Comparison of ENCODE assay signal across 12 mouse cellular contexts in genomic region chr6:42582741-42583487, GRCm38 (mm10). TPM values are rescaled to one million over a fixed set of nuclear protein-coding genes. Genes with fewer than 3 reads are reported as not detected.
DNase-seq lines count a peak whose midpoint lies in the region; ATAC-seq and TF ChIP-seq lines count a peak whose summit lies in the region.
"Had no signal": no experiment of that assay in that cellular context is flagged by ENCODE, and none has a peak within 500 bp of the region (broad histone marks: within the 10 kb centered on the region; RNA-seq: fewer than 3 reads in every experiment).

No protein-coding gene starts in this region.

- no peak for TF ChIP-seq CTCF in liver, postnatal 0 days (IDR thresholded peaks at IDR 0.05; ENCODE audit: low read depth)

- peak overlapping the region; percentile 40; the same call in 1 of the 2 replicates for H3K4me2 ChIP-seq in liver, embryonic 11.5 days
- no peak overlapping the region for H3K4me2 ChIP-seq in liver, postnatal 0 days (ENCODE audit: low read depth, low read length)

- no peaks in the 10 kb centered on the region for H3K27me3 ChIP-seq in liver, embryonic 11.5 days (replicated peaks; ENCODE audit: control insufficient read depth, insufficient read depth, low read length)
- H3K27me3 ChIP-seq in liver, postnatal 0 days (ENCODE audit: insufficient read depth, low read length): no peaks in the 10 kb centered on the region

- no peak overlapping the region for H3K4me3 ChIP-seq in liver, embryonic 11.5 days (ENCODE audit: low read depth, low read length)
- no peak overlapping the region for H3K4me3 ChIP-seq in liver, postnatal 0 days (ENCODE audit: low read depth, low read length)

- intact Hi-C loops in heart, postnatal 36 days (cut with DNase I): loop anchor here (1.0 to 5.0 kb wide), 6 partner anchors 151 to 822 kb away; partner anchors contain the start of genes Tas2r126 and Zyx
- intact Hi-C loops in left cerebral cortex, postnatal 25 days (cut with DNase I): loop anchor here (2.0 to 5.0 kb wide), 4 partner anchors 201 to 821 kb away; partner anchors contain the start of gene Fam131b

- no peaks in the 10 kb centered on the region for H3K4me1 ChIP-seq in liver, embryonic 11.5 days (replicated peaks; ENCODE audit: control insufficient read depth, insufficient read depth, low read length)
- H3K4me1 ChIP-seq in liver, postnatal 0 days (ENCODE audit: insufficient read depth): no peaks in the 10 kb centered on the region

- DNase-seq in cerebellum, adult 8-10 months: peak; percentile 1
- no peak for DNase-seq in cerebellum, postnatal 25 days
- DNase-seq in liver, embryonic 11.5 days (ENCODE audit: low spot score): no peak
- DNase-seq in liver, postnatal 0 days: no peak
- DNase-seq in heart, postnatal 36 days: peak; percentile 2 to 6
- DNase-seq in lung, postnatal 4 days: peak; percentile 32 to 53
- DNase-seq in right cerebral cortex, adult 18-20 months: no peak
- DNase-seq in left cerebral cortex, postnatal 25 days (ENCODE audit: low spot score in 2 of 2): no peak

- H3K36me3 ChIP-seq in liver, embryonic 11.5 days (ENCODE audit: control insufficient read depth, insufficient read depth, low read length): no peaks in the 10 kb centered on the region
- H3K36me3 ChIP-seq in liver, postnatal 0 days (replicated peaks; ENCODE audit: insufficient read depth, low read length): no peaks in the 10 kb centered on the region

- no peak for ATAC-seq in liver, embryonic 11.5 days (replicated peaks; ENCODE audit: low FRiP score)
- no peak for ATAC-seq in liver, postnatal 0 days

- no peak for TF ChIP-seq EP300 in liver, postnatal 0 days (IDR thresholded peaks at IDR 0.05; ENCODE audit: low read depth)

- 52% methylated on average over 9 of the region's 9 CpGs for WGBS in liver, embryonic 11.5 days
- 55% methylated on average over 9 of the region's 9 CpGs for WGBS in liver, postnatal 0 days (ENCODE audit: insufficient replicate concordance)

- H3K9me3 ChIP-seq in liver, embryonic 11.5 days (ENCODE audit: control insufficient read depth, low read length): no peaks in the 10 kb centered on the region
- H3K9me3 ChIP-seq in liver, postnatal 0 days (ENCODE audit: low read length): no peaks in the 10 kb centered on the region

- no peak overlapping the region for H3K9ac ChIP-seq in liver, embryonic 11.5 days (ENCODE audit: low read depth, low read length)
- H3K9ac ChIP-seq in liver, postnatal 0 days (replicated peaks): no peak overlapping the region

- H3K27ac ChIP-seq in liver, embryonic 11.5 days (ENCODE audit: low read depth, low read length): no peak overlapping the region
- H3K27ac ChIP-seq in liver, postnatal 0 days (ENCODE audit: low read depth): no peak overlapping the region

RNA-seq across cellular contexts. Expression of gene Tcaf3, which starts 14.6 kb away (rescaled TPM):
- polyA plus RNA-seq in liver, embryonic 11.5 days (2014; fragmentation: Nextera tagmentation; extraction: Ambion mirVana): not detected in 2 replicates
- not detected in 2 replicates for polyA plus RNA-seq in liver, postnatal 0 days (2015; fragmentation: Nextera tagmentation; extraction: Ambion mirVana)
- total RNA-seq in heart, postnatal 36 days (2021): not detected
- total RNA-seq in left cerebral cortex, postnatal 25 days (2021): not detected
- total RNA-seq: gastrocnemius, postnatal 14 days; left cerebral cortex, postnatal 14 days had no signal
- polyA plus RNA-seq: neural tube, embryonic 11.5 days; spleen, adult 2 months had no signal

RNA-seq across cellular contexts. Expression of gene Olfr455, which starts 35.5 kb away (rescaled TPM):
- polyA plus RNA-seq in liver, embryonic 11.5 days (2014; fragmentation: Nextera tagmentation; extraction: Ambion mirVana): not detected in 2 replicates
- polyA plus RNA-seq in liver, postnatal 0 days (2015; fragmentation: Nextera tagmentation; extraction: Ambion mirVana): not detected in 2 replicates
- not detected for total RNA-seq in heart, postnatal 36 days (2021)
- total RNA-seq in left cerebral cortex, postnatal 25 days (2021): not detected
- total RNA-seq: gastrocnemius, postnatal 14 days; left cerebral cortex, postnatal 14 days had no signal
- polyA plus RNA-seq: neural tube, embryonic 11.5 days; spleen, adult 2 months had no signal

Comparison
In these comparisons a context has a peak if more than half of its experiments do, and no peak if none do; other contexts are left out.
1. DNase-seq: peak in cerebellum, adult 8-10 months (single experiment), heart, postnatal 36 days (2 of 2) and lung, postnatal 4 days (2 of 2); none in cerebellum, postnatal 25 days (0 of 2), liver, embryonic 11.5 days (single experiment), liver, postnatal 0 days (single experiment), right cerebral cortex, adult 18-20 months (single experiment) and left cerebral cortex, postnatal 25 days (0 of 2).